Mouse (Mus musculus): Measurements from ENCODE around the gene Rnf103.

The Rnf103 gene

DNA sequence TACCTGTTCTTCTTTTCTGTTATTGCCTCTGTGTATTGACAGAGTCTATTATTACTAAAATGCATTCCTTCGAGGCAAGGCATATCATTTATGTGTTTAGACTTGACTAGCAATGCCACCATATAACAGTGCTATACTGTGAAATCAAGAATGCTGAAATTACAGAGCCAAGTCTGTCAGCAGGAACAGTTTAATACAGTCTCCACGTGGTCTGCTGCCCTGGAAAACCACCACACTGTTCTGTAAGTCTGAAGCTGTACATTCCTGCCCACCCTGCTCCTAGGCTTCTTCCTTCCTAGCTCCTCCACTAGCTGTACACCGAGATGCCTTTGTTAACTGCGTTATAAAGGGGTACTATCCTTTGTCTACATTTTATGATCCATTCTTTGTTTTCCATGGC, 1.6 kb upstream of the Rnf103 start:
- no peak for DNase-seq (ENCODE audit: low read depth, low spot score)

DNA sequence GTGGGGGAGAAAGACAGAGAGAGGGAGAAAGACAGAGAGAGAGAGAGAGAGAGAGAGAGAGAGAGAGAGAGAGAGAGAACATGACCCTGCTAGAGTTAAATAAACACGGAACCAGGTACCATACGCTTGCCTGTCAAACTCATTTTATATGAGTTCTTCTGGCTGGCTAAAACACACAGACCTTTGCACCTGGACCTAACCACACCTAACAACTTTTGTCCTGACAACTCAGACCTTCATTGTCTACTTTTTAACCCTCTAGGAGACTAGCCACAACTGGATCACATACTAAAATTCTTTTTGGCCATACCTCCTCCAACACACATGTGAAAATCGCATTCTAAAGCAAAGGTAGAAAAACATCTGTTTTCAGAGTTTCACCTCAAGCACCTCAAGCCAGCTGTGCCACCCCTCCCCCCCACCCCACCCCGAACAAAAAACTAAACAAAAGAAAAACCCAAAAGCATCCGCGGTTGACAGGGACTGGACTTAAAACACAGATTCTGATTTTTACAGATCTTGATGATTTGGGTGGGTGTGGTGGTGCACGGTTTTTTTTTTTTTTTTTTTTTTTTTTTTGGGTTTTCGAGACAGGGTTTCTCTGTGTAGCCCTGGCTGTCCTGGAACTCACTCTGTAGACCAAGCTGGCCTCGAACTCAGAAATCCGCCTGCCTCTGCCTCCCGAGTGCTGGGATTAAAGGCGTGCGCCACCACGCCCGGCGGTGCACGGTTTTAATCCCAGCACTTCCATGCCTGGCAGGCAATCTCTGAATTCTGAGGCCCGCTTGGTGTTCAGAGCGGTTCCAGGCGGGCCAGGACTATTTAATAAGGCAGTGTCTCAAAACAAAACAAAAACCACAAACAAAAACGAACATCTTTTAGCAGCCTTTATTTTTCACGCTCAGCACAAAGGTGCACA, 679 bp upstream of the Rnf103 start:
- no peak for DNase-seq (ENCODE audit: low read depth, low spot score)

DNA sequence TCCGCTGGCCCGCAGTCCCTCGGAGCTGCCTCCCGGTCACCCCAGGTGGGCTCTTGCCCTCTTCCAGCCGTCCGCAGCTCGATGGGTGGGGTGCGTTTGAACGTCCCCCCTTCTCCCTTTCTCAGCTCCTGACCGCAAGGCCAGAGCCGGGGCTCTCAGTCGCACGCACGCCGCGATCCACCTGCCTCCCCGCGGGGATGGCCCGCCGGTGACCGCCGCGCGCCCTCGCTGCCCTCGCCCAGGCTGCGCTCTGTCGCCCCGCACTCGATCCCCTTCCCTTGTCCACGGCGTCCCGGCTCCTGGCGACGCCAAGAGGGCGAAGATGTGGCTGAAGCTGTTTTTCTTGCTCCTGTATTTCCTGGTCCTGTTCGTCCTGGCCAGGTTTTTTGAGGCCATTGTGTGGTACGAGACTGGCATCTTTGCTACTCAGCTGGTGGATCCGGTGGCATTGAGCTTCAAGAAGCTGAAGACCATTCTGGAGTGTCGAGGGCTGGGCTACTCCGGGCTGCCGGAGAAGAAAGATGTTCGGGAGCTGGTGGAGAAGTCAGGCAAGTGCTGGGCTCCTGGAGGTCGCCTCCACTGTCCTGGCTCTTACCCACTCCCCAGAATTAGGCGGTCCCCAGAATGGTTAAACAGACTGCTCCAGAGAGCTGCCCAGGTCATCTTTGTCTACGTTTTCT, 787 bp downstream of the Rnf103 start:
- peak; percentile 20 for DNase-seq (ENCODE audit: low read depth, low spot score)

DNA sequence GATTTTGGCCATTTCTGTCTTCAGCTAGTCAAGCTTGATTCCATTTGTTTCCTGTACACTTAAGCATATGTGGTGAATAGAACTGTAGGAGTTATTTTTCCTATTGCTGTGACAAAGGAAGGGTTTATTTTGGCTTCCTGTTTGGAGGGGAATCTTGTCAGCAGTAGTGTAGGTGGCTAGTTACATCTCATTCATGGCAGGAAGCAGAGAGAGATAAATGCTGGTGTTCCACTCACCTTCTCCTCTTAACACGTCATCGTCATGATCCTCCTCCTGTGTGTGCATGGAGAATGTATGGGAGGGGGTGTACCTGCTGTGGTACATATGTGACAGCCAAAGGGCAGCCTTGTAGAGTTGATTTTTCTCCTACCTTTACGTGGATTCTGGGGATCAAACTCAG, 6.9 kb downstream of the Rnf103 start:
- DNase-seq (ENCODE audit: low read depth, low spot score): no peak

DNA sequence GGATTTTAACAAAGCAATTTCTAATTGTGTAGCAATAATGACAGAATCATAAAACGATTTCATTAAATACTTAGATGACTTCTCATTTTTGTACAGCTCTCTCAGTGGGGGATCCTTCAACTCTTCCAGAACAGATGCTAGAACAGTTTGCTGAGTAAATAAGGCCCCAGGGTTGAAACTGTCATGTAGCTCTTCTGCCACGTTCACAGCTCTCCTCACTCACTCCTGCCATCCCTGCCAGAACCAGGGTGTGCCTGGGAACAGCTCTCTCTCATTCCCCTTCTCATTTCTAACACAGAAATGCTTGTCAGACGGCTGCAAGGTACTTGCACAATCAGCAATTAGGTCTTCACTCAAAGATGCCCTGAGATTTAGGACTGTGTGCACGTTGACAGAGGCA, 9.3 kb downstream of the Rnf103 start:
- no peak for DNase-seq (ENCODE audit: low read depth, low spot score)

DNA sequence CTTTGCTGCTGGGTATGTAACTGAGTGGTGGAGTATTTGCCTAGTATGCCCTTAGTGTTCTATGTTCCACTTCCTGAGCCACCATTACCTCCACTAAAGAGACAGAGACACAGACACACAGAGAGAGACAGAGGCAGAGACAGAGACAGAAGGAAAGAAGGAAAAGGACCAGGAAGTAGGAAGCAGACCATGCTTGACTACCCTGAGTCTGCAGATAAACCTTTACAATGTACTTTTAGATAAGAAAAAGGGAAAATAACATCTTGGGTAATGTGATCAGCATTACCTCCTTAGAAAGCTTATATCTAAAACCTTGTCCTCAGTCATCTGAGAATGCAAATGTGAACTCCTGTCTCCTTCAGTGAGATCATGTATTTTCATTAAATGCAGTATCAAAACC, 10.0 kb downstream of the Rnf103 start:
- DNase-seq (ENCODE audit: low read depth, low spot score): no peak

DNA sequence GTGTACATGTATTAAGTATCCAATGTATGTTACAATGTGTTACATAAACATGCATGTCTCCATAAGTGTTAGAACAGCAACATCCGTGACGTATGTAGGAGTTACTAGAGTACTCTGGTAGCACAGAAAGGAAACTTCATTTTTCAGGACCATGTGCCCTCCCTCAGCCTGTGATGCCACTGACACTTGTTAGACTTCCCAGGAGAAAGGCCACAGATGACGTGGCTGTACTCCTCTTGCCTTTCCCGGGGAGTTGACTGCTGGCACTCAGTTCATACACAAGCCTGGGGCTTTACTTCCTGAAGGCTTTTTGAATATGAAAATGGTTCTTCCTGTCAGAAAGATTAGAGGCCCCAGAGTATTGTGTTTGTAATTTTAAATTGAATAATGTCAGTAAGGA, 10.4 kb downstream of the Rnf103 start:
- no peak for DNase-seq (ENCODE audit: low read depth, low spot score)

DNA sequence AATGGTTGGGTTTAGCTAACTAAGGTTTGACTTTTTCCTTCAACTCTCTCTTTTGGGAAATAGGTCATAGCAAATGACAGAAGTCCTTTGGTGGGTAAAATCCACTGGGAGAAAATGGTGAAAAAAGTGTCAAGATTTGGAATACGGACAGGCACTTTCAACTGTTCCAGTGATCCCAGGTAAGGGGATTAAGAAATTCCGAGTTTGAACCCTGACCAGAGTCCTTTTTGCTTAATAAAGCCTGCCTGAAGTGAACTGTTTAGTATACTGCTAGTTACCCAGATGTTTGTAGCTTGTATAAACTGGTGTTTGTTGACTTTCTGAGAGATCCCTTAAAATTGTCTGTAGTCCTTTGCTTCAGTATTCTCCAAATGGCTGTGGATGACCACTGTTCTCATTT, 12.0 kb downstream of the Rnf103 start:
- no peak for DNase-seq (ENCODE audit: low read depth, low spot score)

DNA sequence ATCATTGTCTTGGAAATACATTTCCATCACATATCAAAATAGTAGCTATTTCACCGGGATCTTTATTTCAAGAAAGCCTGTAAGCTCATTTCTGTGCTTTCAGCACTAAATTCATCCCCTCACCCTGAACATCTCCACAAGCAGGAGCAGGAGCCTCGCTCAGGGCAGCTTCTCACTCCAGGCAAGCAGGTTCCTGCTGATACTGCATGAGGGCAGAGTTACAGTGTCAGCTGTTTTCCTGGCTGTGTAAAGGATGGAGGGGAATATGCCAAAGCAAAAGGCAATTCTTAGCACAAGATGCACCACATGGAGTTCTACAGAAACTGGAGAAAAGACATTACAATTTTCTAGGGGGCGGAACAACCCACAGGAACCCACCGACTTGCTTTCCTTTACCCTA, 25.8 kb downstream of the Rnf103 start:
- no peak for DNase-seq (ENCODE audit: low read depth, low spot score)

DNA sequence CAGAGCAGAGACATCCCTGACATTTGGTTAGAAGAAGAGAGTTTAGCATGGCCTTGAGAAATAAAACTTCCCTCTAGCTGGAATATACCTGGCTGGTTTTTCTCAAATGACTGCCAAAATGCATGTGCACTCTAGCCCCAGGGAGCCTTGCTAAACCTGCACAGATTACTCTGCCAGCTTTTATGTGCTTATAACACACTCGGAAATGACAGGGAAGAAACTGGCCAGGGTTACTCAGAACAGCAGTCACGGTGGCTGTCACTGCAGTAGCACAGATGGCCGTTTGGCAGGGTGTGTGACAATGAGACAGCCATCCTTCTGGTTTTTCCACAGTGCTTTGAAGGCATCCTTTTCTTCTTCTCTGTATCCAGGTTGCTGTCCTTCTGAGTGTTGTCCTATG, 31.9 kb downstream of the Rnf103 start:
- no peak for DNase-seq (ENCODE audit: low read depth, low spot score)

DNA sequence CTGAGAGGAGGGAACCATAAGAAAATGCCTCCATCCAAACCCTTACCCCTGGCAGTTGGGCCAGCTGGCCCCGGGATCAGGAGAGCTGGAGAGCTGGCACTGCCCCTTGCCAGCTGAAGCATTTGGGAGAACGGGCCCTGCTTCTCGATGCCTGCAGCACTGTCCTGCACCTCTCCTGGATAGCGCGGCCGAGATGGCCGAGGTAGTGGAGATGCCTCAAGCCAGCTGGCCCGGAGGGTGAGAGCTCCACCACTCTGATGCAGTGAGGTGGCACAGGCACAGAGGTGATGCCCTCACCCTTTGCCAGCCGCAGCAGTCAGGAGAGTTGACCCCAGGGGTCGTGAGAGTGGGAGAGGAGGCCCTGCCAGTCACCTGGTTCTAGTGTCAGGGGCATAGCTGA, 33.4 kb downstream of the Rnf103 start:
- DNase-seq (ENCODE audit: low read depth, low spot score): no peak

DNA sequence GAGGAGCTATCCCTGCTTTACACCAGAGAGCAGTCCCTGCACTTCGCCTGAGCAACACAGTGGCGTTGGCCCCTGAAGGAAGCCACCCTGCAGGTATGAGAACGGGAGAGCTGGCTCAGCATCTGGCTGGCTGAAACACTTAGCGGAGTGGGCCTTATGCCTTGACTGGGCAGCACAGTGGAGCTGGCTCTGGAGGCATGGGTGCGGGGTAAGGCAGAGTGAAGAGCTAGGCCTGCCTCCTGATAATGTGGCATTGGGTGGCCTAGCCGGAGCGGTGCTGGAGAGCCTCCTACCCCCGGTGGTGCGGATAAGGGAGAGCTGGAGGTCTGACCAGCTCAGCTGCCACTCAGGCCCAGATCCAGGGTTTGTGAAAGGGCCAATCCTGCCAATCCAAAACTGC, 34.1 kb downstream of the Rnf103 start:
- DNase-seq (ENCODE audit: low read depth, low spot score): no peak

DNA sequence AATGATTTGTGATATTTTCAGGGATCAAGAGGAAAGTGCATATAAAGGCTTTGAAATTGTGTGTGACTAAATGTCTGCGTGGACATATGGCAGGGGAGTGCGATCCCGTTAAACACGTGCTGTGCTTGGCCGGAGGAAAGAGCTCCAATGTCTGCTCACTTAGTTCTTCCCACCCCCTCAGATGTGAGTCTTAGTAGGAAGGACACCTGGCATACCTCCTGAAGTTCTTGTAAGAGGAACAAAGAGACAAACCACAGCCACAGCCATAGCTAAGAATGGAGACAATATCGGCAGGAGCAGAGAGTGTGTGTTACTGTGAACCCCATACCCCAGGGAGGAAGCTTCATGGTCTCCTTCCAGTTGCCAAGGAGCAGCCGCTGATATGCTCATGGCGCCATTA, 36.5 kb downstream of the Rnf103 start:
- no peak for DNase-seq (ENCODE audit: low read depth, low spot score)

DNA sequence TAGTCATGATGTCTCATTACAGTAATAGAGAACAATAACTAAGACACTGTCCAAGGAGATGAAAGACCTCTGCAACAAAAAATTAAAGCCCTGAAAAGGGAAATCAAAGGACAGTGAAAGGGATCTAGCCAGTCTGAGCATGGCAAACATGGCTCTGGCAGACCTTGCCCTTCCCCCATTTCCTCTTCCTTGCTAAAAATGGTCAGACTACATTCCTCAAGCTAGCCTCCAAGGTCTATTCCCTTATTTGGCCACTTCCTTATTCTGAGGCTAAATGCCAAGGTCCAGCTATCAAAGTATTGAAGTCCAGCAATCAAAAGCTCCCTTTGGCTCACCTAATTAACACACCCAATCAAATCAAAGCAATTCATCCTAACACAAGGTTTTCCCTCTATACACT, 43.6 kb downstream of the Rnf103 start:
- no peak for DNase-seq (ENCODE audit: low read depth, low spot score)

DNA sequence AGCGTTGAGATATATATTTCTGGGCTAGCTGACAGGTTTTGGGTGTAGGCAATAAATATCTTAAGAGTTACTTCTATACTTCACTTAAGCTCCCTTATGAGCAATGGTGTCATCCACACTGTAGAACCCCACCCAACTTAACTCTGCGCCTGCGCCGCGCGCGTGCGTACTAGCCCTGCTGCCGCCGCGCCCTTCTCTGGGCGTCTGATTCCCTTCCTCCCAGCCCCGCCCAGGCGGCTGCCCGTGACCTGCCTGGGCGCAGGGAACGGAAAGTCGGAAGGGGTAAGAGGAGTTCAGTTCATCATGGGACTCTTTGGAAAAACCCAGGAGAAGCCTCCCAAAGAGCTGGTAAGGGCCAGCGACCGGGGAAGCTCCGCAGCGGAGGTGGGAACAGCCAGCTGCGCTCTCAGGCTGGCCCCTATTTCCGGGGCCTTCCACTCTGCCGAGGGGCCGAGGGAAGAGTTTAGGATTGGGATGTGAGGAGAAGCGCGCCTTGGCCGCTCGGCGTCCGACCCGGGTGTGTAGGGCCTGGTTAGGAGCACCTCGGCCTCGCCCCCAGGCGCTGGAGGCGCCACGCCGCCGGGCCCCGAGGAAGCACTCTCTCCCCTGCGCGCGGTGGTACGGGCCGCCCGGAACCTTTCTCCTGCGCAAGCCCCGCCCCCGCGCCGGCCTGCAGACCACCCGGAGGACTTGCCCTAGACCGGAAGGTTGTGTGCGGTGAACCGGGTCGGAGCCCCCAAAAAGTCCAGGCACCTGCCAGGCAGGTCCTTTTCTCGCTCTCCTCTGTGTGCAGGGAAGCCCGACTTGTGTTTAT, 50.2 kb downstream of the Rnf103 start, which contains the start of gene Chmp3:
Gene Chmp3, plus strand, starts transcription at position 112 of the 814 bp plus-strand sequence.
- DNase-seq (ENCODE audit: low read depth, low spot score): peak; percentile 95

DNA sequence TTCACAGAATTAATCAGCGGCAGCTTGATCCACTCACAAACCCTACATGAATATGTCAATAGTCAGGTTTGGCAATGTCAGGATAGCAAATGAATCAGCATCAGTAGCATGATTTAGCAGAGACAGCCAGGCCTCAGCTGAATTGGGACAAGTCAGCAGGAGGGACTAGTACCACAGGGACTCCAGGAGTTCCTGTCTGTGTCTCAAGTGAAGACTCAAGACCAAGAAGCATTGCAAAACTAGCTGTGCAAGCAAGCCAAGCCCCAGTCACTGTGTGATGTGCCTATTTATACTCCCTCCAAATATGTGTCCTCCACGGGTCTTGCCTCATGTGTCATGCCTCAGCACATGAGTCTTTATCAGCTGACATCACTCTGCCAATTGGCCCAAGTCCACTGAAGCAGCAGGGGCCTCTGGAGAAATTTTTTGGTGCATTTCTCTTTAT, 61.8 kb downstream of the Rnf103 start:
- no peak for DNase-seq (ENCODE audit: low read depth, low spot score)

DNA sequence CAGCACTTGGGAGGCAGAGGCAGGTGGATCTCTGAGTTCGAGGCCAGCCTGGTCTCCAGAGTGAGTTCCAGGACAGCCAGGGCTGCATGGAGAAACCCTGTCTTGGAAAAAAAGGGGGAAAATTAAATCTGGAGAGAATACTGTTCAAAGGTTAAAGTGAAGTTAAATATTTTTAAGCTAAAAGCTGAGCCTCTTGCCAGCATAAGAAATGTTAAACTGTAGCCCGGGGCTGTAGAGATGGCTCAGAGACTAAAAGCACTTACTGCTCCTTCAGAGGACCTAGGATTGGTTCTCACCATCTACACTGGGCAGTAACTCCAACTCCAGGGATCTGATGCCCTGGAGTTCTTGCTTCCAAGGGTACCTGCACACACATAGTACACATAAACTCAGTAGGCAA, 63.1 kb downstream of the Rnf103 start:
- DNase-seq (ENCODE audit: low read depth, low spot score): no peak
